Mouse (Mus musculus) hindbrain, postnatal 0 days (tissue): ENCODE measurements around the gene Prkcg. TPM values are rescaled to one million over a fixed set of nuclear protein-coding genes. Genes with fewer than 3 reads are reported as not detected.
A peak's percentile ranks its signal among the peaks of the same experiment; 100 is the strongest.

Source experiments
- ATAC-seq: fragments of 200-750 bp; cut with Nextera tagmentation; 2 replicates; pipeline ENCODE4 v1.8.0; 2017; ENCODE audit warnings: mild to moderate bottlenecking, moderate TSS enrichment, moderate library complexity
- DNase-seq: peaks from one replicate; pipeline ENCODE4 v3.0.0-alpha.2; 2015; ENCODE audit warnings: low spot score
- H3K27ac ChIP-seq: fragments of 300-500 bp; sonication (generic); 2 replicates; pipeline ENCODE4 v1.5.1; 2014; ENCODE audit warnings: mild to moderate bottlenecking
- H3K27me3 ChIP-seq: fragments of 300-500 bp; sonication (generic); 2 replicates; pipeline ENCODE4 v1.6.1; 2014; ENCODE audit warnings: low read length, mixed read lengths; ENCODE audit not compliant: insufficient read depth
- H3K36me3 ChIP-seq: fragments of 300-500 bp; sonication (generic); 2 replicates; pipeline ENCODE4 v1.6.1; 2014; ENCODE audit warnings: low read length, mixed read lengths; ENCODE audit not compliant: insufficient read depth
- H3K4me1 ChIP-seq: fragments of 300-500 bp; sonication (generic); 2 replicates; pipeline ENCODE4 v1.6.1; 2014; ENCODE audit warnings: antibody characterized with exemption, low read length, mixed read lengths; ENCODE audit not compliant: insufficient read depth
- H3K4me2 ChIP-seq: fragments of 300-500 bp; sonication (generic); 2 replicates; pipeline ENCODE4 v1.6.1; 2014; ENCODE audit warnings: low read depth, mild to moderate bottlenecking, low read length, moderate library complexity, mixed read lengths
- H3K4me3 ChIP-seq: fragments of 300-500 bp; sonication (generic); 2 replicates; pipeline ENCODE4 v1.5.1; 2014; ENCODE audit warnings: low read length
- H3K9ac ChIP-seq: fragments of 300-500 bp; sonication (generic); replicated peaks from 2 replicates; pipeline ENCODE4 v1.6.1; 2014; ENCODE audit warnings: mild to moderate bottlenecking, low read length, moderate library complexity, mixed read lengths
- H3K9me3 ChIP-seq: fragments of 300-500 bp; sonication (generic); 2 replicates; pipeline ENCODE4 v1.6.1; 2016; ENCODE audit warnings: low read length, mixed read lengths
- CTCF ChIP-seq: IDR thresholded peaks from 2 replicates; pipeline ENCODE4 v1.5.1; 2016; ENCODE audit warnings: antibody characterized with exemption, control low read depth, low read depth
- WGBS: fragments of 180-500 bp; shearing (Covaris S2); extraction: QIAGEN DNeasy Blood & Tissue Kit; methylation state at CpG from one replicate; pipeline ENCODE4 v1.1.7; 2014; 5-methylcytosine and 5-hydroxymethylcytosine counted together
- polyA plus RNA-seq: library from polyadenylated mRNA; unstranded; fragments of >200 nt; fragmentation: Nextera tagmentation; extraction: Ambion mirVana; gene quantifications from 2 replicates; pipeline ENCODE4 v1.2.1, GENCODE M21; 2015
- total RNA-seq: library from RNA; depleted of rRNA; stranded (reverse); fragments of >200 nt; gene quantifications from 2 replicates; pipeline ENCODE4 v1.2.3, GENCODE M21; 2014

Prkcg gene
- total and polyA plus RNA-seq, 2 experiments from 2014 or later = 4.2 to 8.0 TPM

DNA sequence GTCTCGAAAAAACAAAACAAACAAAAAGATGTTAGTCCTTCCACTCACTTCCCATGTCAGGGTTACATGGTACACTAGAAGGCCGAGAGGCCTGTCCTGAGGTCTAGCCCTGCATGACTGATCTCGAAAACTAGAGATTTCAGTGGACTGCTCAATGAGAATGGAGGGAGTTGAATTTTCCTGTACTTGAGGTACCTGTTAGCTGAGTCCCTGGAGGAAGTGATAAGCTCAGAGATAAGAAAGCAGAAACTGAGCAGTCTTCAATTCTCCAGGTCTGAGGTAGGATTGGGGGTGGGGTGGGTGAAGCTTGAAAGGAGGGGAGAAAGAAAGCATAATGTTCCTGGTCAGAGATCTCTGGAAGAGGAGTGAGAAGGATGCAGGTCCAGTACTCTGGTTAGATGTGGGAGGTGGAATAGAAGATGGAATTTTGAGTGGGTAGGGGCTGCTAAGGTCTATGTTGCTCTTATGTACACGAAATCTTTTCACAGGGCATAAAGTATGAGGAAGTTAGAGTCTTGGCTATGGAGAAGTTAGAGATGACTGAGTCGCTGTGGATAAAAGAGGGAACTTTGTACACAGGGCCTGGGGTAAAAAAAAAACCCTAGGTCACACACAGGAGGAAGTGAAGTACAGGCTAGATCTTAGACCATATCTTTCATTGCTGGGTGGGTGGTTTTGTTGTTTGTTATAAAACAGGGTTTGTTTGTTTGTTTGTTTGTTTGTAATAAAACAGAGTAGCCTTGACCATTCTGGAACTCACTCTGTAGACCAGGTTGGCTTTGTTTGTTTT, 6.5 kb downstream of the Prkcg start:
- H3K9me3 ChIP-seq = no peaks in the 10 kb centered on the region
- peaks cover 29% of the 10 kb centered on the region; the same call in 1 of the 2 replicates for H3K36me3 ChIP-seq
- whole genome bisulfite sequencing = 83% methylated on average over 5 of the region's 5 CpGs
- no peaks in the 10 kb centered on the region for H3K27me3 ChIP-seq
- no peak for TF ChIP-seq CTCF
- DNase-seq = no peak
- H3K9ac ChIP-seq = no peak overlapping the region
- no peak overlapping the region for H3K4me2 ChIP-seq
- H3K27ac ChIP-seq = no peak overlapping the region
- H3K4me3 ChIP-seq = no peak overlapping the region
- ATAC-seq = no peak
- H3K4me1 ChIP-seq = 0 out of 2 replicates have a peak, but pooled peaks cover 6% of the 10 kb centered on the region

DNA sequence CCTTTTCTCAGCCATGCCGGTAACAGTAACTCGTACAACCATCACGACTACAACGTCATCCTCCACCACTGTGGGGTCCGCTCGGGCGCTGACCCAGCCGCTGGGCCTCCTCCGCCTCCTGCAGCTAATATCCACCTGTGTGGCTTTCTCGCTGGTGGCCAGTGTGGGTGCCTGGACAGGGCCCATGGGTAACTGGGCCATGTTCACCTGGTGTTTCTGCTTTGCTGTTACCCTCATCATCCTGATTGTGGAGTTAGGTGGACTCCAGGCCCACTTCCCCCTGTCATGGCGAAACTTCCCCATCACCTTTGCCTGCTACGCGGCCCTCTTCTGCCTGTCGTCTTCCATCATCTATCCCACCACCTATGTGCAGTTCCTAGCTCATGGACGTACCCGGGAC, 7.7 kb downstream of the Prkcg start:
- Histone ChIP-seq H3K9me3 (no peaks in the 10 kb centered on the region), H3K9ac (no peak overlapping the region), H3K4me1 (0 out of 2 replicates have a peak, but pooled peaks cover 3% of the 10 kb centered on the region), H3K4me3 (no peak overlapping the region), H3K27me3 (no peaks in the 10 kb centered on the region), H3K36me3 (peaks cover 29% of the 10 kb centered on the region; the same call in 1 of the 2 replicates), H3K4me2 (no peak overlapping the region), H3K27ac (no peak overlapping the region)
- WGBS = 95% methylated on average over 16 of the region's 16 CpGs
- no peak for ATAC-seq
- DNase-seq = no peak
- no peak for TF ChIP-seq CTCF

DNA sequence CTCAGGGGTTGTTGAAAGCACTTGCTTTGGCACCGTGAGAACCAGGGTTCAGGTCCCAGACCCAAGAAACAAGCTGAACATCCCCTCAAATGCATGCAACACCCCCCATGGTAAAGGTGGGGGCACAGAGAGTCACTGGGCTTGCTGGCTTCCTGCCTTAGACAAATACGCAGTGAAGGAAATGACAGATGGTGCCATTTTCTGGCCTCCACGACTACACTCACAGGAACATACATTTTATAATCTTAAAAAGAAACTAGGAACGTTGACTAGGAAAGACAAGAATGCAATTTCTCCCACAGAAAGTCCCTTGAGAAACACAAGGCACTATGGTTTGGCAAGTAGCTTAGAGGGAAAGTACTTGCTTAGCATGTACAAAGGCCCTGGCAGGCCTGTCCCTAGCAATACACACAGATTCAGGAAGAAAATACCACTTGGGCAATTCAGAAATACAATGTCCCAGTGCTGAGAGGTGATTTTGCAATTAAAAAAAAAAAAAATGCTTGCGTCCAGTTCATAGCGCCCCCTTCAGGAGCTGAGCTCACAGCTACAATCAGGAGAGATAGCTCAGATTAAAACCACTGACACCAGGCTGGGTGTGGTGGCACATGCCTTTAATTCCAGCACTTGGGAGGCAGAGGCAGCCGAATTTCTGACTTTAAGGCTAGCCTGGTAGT, 11.1 kb downstream of the Prkcg start:
- ATAC-seq (no peak), DNase-seq (peak; percentile 69)
- H3K36me3 ChIP-seq = peaks cover 22% of the 10 kb centered on the region; the same call in 1 of the 2 replicates
- H3K27ac ChIP-seq = no peak overlapping the region
- no peak overlapping the region for H3K9ac ChIP-seq
- 49% methylated on average over 7 of the region's 7 CpGs for WGBS
- H3K4me2 ChIP-seq = no peak overlapping the region
- peak; percentile 50 for TF ChIP-seq CTCF
- no peaks in the 10 kb centered on the region; the same call in 1 of the 2 replicates for H3K27me3 ChIP-seq
- H3K4me1 ChIP-seq = 0 out of 2 replicates have a peak, but pooled peaks cover 5% of the 10 kb centered on the region
- H3K9me3 ChIP-seq = no peaks in the 10 kb centered on the region
- no peak overlapping the region for H3K4me3 ChIP-seq

DNA sequence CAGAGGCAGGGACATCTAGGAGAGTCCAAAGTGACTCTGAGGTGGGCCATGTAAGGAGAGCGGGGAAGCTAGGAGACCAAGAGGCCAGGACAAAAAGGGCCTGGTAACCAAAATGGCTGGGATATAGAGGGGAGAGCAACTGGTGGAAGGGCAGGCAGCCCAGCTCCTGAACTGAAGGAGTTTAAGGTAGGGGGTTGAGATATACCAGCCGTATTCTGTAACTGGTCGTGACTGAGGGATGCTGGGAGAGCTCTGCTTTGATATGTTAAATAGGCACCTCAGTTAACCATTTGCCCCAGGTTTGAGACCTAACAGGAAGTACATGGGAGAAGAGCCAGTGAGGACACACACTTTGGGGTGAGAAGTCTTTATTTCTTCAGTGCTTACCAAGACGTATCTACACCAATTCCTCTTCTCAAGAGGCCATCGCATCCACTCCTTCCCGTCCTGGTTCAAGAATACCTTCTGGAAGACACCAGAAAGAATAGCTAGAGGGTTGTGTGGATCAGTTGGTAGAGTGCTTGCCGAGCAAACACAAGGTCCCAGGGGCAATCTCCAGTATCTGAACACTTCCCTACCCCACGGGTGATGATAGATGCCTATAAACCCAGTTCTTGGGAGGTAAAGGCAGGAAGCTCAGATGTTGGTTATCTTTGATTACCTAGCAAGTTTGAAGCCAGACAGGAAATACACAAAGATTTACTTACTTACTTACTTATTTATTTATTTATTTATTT, 12.1 kb downstream of the Prkcg start:
- no peak for ATAC-seq

DNA sequence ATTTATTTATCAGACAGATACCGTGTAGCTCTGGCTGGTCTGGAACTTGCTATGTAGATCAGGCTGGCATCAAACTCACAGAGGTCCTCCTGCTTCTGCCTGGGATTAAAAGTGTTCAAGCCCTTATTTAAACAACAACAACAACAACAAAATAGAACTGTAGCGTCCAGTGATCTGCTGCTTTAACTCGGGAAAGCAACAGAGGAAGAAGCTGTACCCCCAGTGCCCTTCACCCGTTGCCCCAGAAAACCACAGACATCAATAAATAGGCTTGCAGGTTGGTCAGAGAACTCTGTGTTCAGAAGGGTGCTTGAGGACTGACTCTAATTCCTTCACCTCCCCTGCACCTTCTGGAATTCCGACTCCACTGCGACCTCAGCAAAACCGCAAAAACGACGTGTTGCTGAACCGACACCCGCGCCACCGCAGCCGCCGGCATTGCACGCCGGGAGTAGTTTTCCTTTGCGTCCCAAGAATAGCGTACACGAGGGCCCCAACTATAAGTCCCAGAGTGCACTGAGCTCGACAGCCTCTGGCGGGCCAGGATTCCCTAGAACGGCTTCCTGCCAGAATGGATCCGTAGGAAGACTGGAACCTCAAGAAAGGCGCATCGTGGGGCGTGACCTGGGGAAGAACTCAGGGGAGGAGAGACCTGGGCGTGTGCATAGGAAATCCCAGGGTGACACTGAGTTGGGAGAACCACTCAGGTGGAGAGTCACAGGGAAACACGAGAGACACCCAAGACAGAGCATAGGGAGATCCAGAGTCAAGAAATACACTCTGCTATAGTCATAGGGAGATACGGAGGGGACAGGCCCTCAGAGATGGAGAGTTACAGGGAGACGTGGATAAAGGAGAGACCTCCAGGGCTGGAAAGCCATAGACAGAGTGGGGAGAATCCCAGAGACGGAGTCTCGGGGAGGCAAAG, 12.9 kb downstream of the Prkcg start:
- peak overlapping the region; percentile 35; the same call in 1 of the 2 replicates for H3K9ac ChIP-seq
- DNase-seq (peak; percentile 68), ATAC-seq (peak; percentile 44)
- H3K36me3 ChIP-seq = peaks cover 15% of the 10 kb centered on the region; the same call in 1 of the 2 replicates
- H3K4me3 ChIP-seq = peak overlapping the region; percentile 55
- H3K4me2 ChIP-seq = peak overlapping the region; percentile 88
- no peaks in the 10 kb centered on the region; the same call in 1 of the 2 replicates for H3K27me3 ChIP-seq
- H3K4me1 ChIP-seq = 0 out of 2 replicates have a peak, but pooled peaks cover 5% of the 10 kb centered on the region
- WGBS = 8% methylated on average over 33 of the region's 33 CpGs
- no peaks in the 10 kb centered on the region for H3K9me3 ChIP-seq
- TF ChIP-seq CTCF = no peak
- H3K27ac ChIP-seq = no peak overlapping the region

More for the DNA sequence above, 12.1 kb downstream of the Prkcg start:
- 77% methylated on average over 8 of the region's 8 CpGs for WGBS
- no peaks in the 10 kb centered on the region for H3K9me3 ChIP-seq
- H3K36me3 ChIP-seq = peaks cover 22% of the 10 kb centered on the region; the same call in 1 of the 2 replicates
- TF ChIP-seq CTCF = no peak
- no peak overlapping the region for H3K4me2 ChIP-seq
- H3K9ac ChIP-seq = no peak overlapping the region
- no peak overlapping the region for H3K4me3 ChIP-seq
- H3K4me1 ChIP-seq = 0 out of 2 replicates have a peak, but pooled peaks cover 5% of the 10 kb centered on the region
- no peaks in the 10 kb centered on the region; the same call in 1 of the 2 replicates for H3K27me3 ChIP-seq
- H3K27ac ChIP-seq = no peak overlapping the region
- DNase-seq = no peak
